Mouse (Mus musculus): Measurements from ENCODE around the gene Efcab6. TPM values are rescaled to one million over a fixed set of nuclear protein-coding genes. Genes with fewer than 3 reads are reported as not detected.

The Efcab6 gene
- total RNA-seq, 4 experiments from 2014 or later: 2.2 to 5.9 (median 4.6) TPM

DNA sequence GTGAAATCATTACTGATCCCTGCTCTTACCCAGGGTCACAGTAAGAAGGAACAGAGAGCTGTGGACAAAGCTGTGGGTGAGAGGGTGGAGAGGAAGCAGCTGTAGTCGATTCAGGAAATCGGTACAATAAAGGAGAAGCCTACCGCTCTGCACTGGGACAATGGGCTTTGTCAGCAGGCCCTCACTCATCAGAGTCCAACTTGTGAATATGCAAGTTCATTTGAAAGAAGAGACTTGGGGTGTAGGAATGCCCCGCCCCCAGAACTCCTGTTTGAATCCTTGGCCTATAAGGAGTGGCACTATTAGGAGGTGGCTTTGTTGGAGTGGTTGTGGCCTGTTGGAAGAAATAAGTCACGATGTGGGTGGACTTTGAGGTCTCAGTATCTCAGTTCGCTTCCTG, 86.3 kb downstream of the Efcab6 start:
- DNase-seq (ENCODE audit: low spot score in 2 of 2): no peak

DNA sequence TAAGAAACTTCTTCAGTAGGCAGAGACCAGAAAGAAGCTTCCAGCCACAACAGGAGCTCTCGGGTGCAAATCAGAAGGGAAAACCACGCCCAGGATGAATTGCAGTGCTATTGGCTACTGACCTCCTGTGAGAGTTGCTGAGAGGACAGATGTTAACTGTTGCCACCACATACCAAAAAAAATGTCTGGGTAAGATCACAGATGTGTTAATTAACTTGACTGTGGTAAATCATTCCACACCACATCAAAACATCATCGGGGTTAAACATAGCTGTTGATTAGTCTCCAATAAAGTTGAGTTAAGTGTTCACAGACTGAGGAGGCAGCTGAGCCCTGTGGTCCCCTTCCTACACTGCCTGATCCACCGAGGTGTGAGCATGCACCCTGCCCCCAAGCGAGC, 88.1 kb downstream of the Efcab6 start:
- no peak for DNase-seq (ENCODE audit: low spot score in 2 of 2)

DNA sequence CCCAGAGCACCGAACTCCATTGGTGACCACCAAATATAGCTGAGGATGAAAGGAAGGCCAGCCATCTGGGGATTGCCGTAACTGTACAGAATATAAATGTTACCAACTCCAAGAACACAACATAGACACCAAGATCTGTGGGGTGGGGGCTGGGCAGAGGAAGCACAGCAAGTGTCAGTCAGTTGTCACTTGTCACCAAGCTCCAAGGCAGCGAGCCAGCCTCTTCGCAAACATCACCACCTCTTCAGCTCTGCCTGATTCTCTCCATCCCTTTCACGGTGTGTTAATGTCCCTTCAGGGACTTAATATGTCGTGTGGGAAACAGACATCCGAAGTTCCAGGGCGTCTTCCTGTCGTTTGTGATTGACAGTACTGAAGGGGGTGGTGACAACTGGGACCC, 93.0 kb downstream of the Efcab6 start:
- no peak for DNase-seq (ENCODE audit: low spot score in 2 of 2)

GRCm38 (mm10) chr15:83967802-83968201, 97.4 kb downstream of the Efcab6 start:
- DNase-seq (ENCODE audit: low spot score in 2 of 2): no peak

DNA sequence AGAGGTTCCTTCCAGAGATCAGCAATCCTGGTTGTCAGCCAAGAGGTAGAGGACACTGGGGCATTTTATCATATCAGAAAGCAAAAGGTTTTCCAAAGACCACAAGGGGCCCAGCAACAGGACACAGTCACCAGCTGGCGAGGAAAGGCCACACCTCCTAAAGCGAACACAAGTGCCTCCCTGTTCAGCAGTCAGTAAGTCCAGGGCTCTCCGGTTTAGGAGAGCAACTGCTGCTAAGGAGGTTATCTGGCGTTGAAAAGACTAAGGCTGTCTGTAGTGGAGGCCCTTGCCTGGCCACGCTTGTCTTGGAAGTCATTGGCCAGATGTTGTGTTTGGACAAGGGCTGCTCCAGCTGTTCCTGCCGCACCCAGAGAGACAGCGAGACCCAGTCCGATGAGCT, 100.1 kb downstream of the Efcab6 start:
- no peak for DNase-seq (ENCODE audit: low spot score in 2 of 2)

GRCm38 (mm10) chr15:83958376-83958775, 106.8 kb downstream of the Efcab6 start:
- no peak for DNase-seq (ENCODE audit: low spot score in 2 of 2)

DNA sequence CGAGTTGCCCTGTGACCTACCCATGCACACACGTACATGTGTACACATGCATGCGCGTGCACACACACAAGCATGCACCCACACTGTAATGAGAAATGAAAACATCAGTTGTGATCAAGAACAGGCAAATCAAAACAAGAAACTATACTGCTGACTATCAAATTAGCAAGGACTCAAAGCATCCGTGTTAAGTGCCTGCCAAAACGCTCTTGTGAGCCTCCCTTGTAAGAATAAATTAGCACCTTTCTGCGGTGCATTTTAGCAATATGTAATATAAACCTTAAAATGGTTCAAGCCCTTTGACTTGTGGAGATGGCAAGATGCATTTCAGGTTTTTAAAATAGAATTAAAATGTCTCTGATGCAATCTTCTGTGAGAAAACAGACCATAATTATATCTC, 108.2 kb downstream of the Efcab6 start:
- no peak for DNase-seq (ENCODE audit: low spot score in 2 of 2)

GRCm38 (mm10) chr15:83955948-83956707, 109.1 kb downstream of the Efcab6 start:
- DNase-seq (ENCODE audit: low spot score in 2 of 2): no peak

GRCm38 (mm10) chr15:83949729-83950491, 115.3 kb downstream of the Efcab6 start:
- DNase-seq (ENCODE audit: low spot score in 2 of 2): no peak

DNA sequence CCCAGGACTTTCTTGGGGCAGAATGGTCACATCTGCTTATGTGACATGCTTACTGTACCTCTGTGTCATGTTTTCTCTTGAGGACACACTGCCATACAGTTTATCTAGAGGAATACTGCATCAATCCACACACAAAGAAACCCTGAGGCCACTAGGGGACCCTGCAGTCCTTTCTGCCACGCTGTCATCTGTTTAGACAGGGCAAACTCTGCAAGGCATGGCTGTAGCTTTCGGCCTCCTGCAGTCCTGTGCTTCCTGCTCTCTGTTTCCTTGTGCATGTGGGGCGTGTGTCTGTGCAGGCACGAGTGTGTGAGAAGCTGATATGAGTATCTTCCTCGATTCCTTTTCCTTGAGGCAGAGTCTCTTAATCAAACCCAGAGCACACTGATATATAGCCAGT, 125.5 kb downstream of the Efcab6 start:
- DNase-seq (ENCODE audit: low spot score in 2 of 2): no peak

GRCm38 (mm10) chr15:83938466-83938865, 126.7 kb downstream of the Efcab6 start:
- DNase-seq (ENCODE audit: low spot score in 2 of 2): no peak

DNA sequence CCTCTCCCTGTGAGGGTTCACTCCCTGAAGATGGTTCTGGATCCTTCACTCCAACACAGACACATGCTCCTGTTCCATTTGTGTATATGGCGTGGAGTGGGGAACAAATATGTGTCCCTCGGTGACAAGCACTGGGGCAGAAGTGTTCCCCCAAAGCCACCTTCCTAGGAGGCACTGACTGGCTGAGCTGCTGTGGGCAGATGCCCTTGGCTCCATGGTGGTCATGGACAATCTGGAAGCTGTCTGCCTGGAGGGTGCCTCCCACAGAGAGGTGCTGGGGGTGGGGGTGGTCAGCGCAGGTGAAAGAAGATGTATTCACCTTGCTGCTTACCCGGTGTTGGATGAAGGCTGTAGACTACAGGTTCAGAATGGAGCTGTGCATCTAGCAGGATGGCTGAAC, 128.7 kb downstream of the Efcab6 start:
- no peak for DNase-seq (ENCODE audit: low spot score in 2 of 2)

GRCm38 (mm10) chr15:83934816-83935215, 130.4 kb downstream of the Efcab6 start:
- DNase-seq (ENCODE audit: low spot score in 2 of 2): no peak

DNA sequence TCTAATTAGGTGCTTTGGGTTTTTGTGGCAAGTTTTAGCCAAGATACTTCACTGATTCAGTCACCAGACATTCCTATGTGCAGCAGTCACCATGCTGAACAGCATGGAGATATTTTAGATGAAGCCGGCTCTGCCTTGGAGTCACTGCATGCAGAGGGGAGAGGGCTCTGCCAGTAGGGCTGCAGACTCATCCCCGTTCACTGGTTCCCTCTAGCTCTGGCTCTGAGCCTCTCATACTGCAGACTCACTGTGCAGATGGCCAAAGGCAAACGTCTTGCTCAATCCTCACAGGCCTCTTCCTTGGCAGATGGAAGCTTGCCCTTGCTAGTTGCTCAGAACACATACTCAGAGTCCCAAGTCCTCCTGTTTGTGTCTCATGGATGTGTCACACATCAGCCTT, 139.8 kb downstream of the Efcab6 start:
- no peak for DNase-seq (ENCODE audit: low spot score in 2 of 2)

DNA sequence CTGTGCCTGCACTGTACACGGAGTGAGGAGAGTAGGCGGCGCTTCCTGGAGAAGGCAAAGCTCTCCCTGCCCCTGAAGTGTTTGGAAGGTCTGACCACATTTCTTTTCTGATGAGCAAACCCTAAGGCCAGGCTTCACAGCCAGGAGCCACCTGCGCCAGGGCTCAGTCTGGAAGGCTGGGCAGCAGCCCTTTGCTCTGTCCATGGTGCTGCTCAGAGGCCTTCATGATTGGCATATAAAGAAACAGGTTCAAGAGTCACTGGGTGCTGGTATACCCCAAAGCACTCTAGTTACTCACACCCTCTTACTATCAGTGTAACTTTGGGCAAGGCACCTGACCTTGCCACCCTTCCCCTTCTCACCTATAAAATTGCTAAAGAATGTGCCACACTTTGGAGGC, 140.5 kb downstream of the Efcab6 start:
- no peak for DNase-seq (ENCODE audit: low spot score in 2 of 2)

DNA sequence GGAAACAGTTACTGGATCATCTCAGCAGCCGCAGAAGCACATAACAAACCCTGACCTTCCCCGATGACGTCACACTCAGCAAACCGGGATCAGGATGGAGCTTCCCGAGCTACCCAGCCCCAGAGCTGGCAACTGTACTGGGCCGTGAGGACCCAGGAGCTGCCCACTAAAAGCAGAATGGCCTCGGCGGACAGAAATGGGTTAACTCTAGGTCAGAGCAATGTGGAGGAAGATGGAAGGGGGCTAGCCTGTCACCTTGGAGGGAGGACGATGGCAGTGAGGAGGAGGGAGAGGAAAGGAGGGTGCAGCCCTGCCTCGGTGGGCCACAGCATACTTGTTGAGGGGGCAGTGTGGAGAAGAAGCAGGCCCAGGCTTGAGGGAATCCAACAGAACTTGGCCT, 149.8 kb downstream of the Efcab6 start:
- no peak for DNase-seq (ENCODE audit: low spot score in 2 of 2)

- DNase-seq (ENCODE audit: low spot score in 2 of 2): no peak
Measured at GRCm38 (mm10) chr15:83913028-83913714, 152.0 kb downstream of the Efcab6 start.

DNA sequence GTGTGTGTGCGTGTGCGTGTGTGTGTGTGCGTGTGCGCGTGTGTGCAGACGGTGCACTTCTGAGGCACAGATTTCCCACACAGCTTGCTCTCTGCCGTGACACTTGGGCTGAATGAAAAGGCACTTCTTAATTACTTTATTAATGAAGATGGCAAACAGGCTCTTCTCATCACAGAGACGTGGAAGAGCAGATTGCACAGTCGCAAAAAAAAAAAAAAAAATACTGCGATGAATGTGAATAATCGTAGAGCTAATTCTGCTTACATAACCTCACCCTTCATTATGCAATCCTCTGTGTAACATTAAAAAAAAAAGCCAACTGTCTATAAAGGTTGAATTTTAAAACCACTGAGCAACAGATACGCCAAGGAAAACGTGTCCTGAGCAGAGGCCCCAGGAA, 158.7 kb downstream of the Efcab6 start:
- DNase-seq (ENCODE audit: low spot score in 2 of 2): no peak

- no peak for DNase-seq (ENCODE audit: low spot score in 2 of 2)
Measured at GRCm38 (mm10) chr15:83897286-83897685, 167.9 kb downstream of the Efcab6 start.

DNA sequence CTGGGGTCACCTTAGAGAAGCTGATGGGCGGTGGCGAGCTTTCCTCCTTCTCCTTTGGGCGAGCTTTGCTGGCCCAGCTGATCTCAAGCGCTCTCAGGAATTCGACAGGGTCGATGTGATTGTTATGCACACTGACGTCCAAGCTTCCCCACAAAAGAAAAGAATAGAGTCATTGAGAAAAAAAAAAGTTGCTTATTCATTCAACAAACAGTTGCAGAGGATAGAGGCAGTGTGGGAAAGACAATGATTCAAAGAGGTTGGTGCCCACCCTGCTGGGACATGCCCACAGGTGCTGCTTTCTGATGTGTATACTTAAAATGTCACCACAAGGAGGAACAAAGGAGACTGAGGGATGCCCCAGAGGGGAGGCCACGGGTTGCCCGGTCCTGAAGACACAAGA, 169.2 kb downstream of the Efcab6 start:
- DNase-seq (ENCODE audit: low spot score in 2 of 2): no peak

- DNase-seq (ENCODE audit: low spot score in 2 of 2): no peak
Measured at GRCm38 (mm10) chr15:83894261-83894660, 170.9 kb downstream of the Efcab6 start.

DNA sequence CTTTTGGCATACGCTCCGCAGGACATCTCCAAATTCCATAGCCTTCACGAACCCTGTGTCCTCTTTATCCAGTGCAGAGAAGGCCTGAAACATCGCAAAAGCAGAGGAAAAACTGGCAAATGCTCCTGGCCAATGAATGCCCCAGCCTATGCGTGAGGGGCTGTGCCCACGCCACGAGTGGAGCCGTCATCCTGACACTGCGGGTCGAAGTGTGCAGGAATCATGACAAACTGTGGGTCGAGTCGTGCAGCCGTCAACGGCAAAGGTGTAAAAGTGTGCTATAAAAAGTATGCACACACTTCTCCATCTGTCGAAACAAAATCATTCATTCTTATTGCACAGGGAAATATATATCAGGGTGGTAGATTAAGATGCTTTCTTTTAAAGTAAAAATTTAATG, 172.3 kb downstream of the Efcab6 start:
- no peak for DNase-seq (ENCODE audit: low spot score in 2 of 2)

All from gastrocnemius, adult 8-10 months (tissue).